Mouse (Mus musculus) stomach, embryonic 16.5 days (tissue): ENCODE results near the gene Elfn1. TPM values are rescaled to one million over a fixed set of nuclear protein-coding genes. Genes with fewer than 3 reads are reported as not detected.

Experiments
- ATAC-seq: fragments of 200-750 bp; cut with Nextera tagmentation; 2 replicates; pipeline ENCODE4 v1.8.0; 2017; ENCODE audit warnings: moderate number of reproducible peaks, moderate TSS enrichment; ENCODE audit not compliant: insufficient read depth, low FRiP score
- H3K27ac ChIP-seq: fragments of 300-500 bp; sonication (generic); 2 replicates; pipeline ENCODE4 v1.5.1; 2014; ENCODE audit warnings: low read length
- H3K27me3 ChIP-seq: fragments of 300-500 bp; sonication (generic); 2 replicates; pipeline ENCODE4 v1.6.1; 2014; ENCODE audit warnings: low read length, control low read depth, mixed read lengths; ENCODE audit not compliant: control insufficient read depth, insufficient read depth
- H3K36me3 ChIP-seq: fragments of 300-500 bp; sonication (generic); 2 replicates; pipeline ENCODE4 v1.6.1; 2014; ENCODE audit warnings: low read length; ENCODE audit not compliant: control insufficient read depth, insufficient read depth
- H3K4me1 ChIP-seq: fragments of 300-500 bp; sonication (generic); 2 replicates; pipeline ENCODE4 v1.6.1; 2014; ENCODE audit warnings: low read length, control low read depth, mixed read lengths; ENCODE audit not compliant: control insufficient read depth, insufficient read depth
- H3K4me2 ChIP-seq: fragments of 300-500 bp; sonication (generic); 2 replicates; pipeline ENCODE4 v1.6.1; 2014; ENCODE audit warnings: low read depth, low read length, mixed read lengths
- H3K4me3 ChIP-seq: fragments of 300-500 bp; sonication (generic); replicated peaks from 2 replicates; pipeline ENCODE4 v1.5.1; 2014; ENCODE audit warnings: mild to moderate bottlenecking, low read length
- H3K9ac ChIP-seq: fragments of 300-500 bp; sonication (generic); 2 replicates; pipeline ENCODE4 v1.6.1; 2014; ENCODE audit warnings: low read length
- H3K9me3 ChIP-seq: fragments of 300-500 bp; sonication (generic); replicated peaks from 2 replicates; pipeline ENCODE4 v1.6.1; 2016; ENCODE audit warnings: low read length, control low read depth; ENCODE audit not compliant: control insufficient read depth
- WGBS: fragments of 180-500 bp; shearing (Covaris S2); extraction: QIAGEN DNeasy Blood & Tissue Kit; methylation state at CpG from one replicate; pipeline ENCODE4 v1.1.7; 2014; 5-methylcytosine and 5-hydroxymethylcytosine counted together
- polyA plus RNA-seq: library from polyadenylated mRNA; unstranded; fragments of >200 nt; fragmentation: Nextera tagmentation; extraction: Ambion mirVana; gene quantifications from 2 replicates; pipeline ENCODE4 v1.2.1, GENCODE M21; 2015

The Elfn1 gene
- polyA plus RNA-seq, 1 experiment from 2014 or later, result 0.36 TPM

- Histone ChIP-seq H3K9ac (no peak overlapping the region), H3K36me3 (no peaks in the 10 kb centered on the region), H3K4me1 (no peaks in the 10 kb centered on the region), H3K4me3 (no peak overlapping the region), H3K9me3 (no peaks in the 10 kb centered on the region), H3K27ac (no peak overlapping the region), H3K27me3 (no peaks in the 10 kb centered on the region), H3K4me2 (no peak overlapping the region)
- 72% methylated on average over 8 of the region's 8 CpGs for WGBS
- no peak for ATAC-seq
Measured at GRCm38 (mm10) chr5:139949363-139949762, 41.6 kb downstream of the Elfn1 start.

GRCm38 (mm10) chr5:139949975-139950578 is 42.3 kb downstream of the Elfn1 start:
- ATAC-seq, result no peak
- H3K36me3 ChIP-seq, result no peaks in the 10 kb centered on the region
- no peaks in the 10 kb centered on the region for H3K27me3 ChIP-seq
- no peak overlapping the region for H3K4me3 ChIP-seq
- no peaks in the 10 kb centered on the region for H3K9me3 ChIP-seq
- H3K27ac ChIP-seq, result no peak overlapping the region
- H3K4me1 ChIP-seq, result no peaks in the 10 kb centered on the region
- H3K9ac ChIP-seq, result no peak overlapping the region
- H3K4me2 ChIP-seq, result no peak overlapping the region
- WGBS, result 64% methylated on average over 11 of the region's 11 CpGs

- no peak overlapping the region for H3K4me3 ChIP-seq
- no peaks in the 10 kb centered on the region for H3K36me3 ChIP-seq
- H3K4me2 ChIP-seq, result peak overlapping the region; percentile 47
- no peak overlapping the region for H3K9ac ChIP-seq
- no peaks in the 10 kb centered on the region for H3K27me3 ChIP-seq
- peak; percentile 78 for ATAC-seq
- H3K9me3 ChIP-seq, result no peaks in the 10 kb centered on the region
- 0 out of 2 replicates have a peak overlapping the region, but pooled peaks have one; percentile 1 for H3K27ac ChIP-seq
- H3K4me1 ChIP-seq, result peaks cover 15% of the 10 kb centered on the region
- WGBS, result 8% methylated on average over 10 of the region's 10 CpGs
Measured at GRCm38 (mm10) chr5:139956859-139957258, 49.1 kb downstream of the Elfn1 start.

- Histone ChIP-seq H3K4me3 (no peak overlapping the region), H3K27ac (no peak overlapping the region), H3K9ac (no peak overlapping the region), H3K27me3 (no peaks in the 10 kb centered on the region), H3K9me3 (no peaks in the 10 kb centered on the region), H3K4me2 (no peak overlapping the region), H3K4me1 (peaks cover 15% of the 10 kb centered on the region), H3K36me3 (no peaks in the 10 kb centered on the region)
- 86% methylated on average over 4 of the region's 4 CpGs for WGBS
- ATAC-seq, result no peak
Measured at GRCm38 (mm10) chr5:139959741-139960140, 52.0 kb downstream of the Elfn1 start.

GRCm38 (mm10) chr5:139964391-139964790 is 56.6 kb downstream of the Elfn1 start:
- WGBS, result 46% methylated on average over 5 of the region's 5 CpGs

GRCm38 (mm10) chr5:139965596-139965995 is 57.9 kb downstream of the Elfn1 start:
- peak; percentile 6; the same call in 1 of the 2 replicates for ATAC-seq
- no peaks in the 10 kb centered on the region for H3K36me3 ChIP-seq
- no peaks in the 10 kb centered on the region for H3K9me3 ChIP-seq
- no peak overlapping the region for H3K27ac ChIP-seq
- H3K4me2 ChIP-seq, result no peak overlapping the region
- no peak overlapping the region for H3K9ac ChIP-seq
- no peaks in the 10 kb centered on the region for H3K4me1 ChIP-seq
- 72% methylated on average over 14 of the region's 14 CpGs for WGBS
- H3K4me3 ChIP-seq, result no peak overlapping the region
- no peaks in the 10 kb centered on the region for H3K27me3 ChIP-seq

More at GRCm38 (mm10) chr5:139964391-139964790, 56.6 kb downstream of the Elfn1 start:
- no peaks in the 10 kb centered on the region for H3K36me3 ChIP-seq
- H3K9me3 ChIP-seq, result no peaks in the 10 kb centered on the region
- H3K27ac ChIP-seq, result no peak overlapping the region
- H3K27me3 ChIP-seq, result no peaks in the 10 kb centered on the region
- H3K4me3 ChIP-seq, result no peak overlapping the region
- no peak; the same call in 1 of the 2 replicates for ATAC-seq
- H3K9ac ChIP-seq, result no peak overlapping the region
- no peak overlapping the region for H3K4me2 ChIP-seq
- no peaks in the 10 kb centered on the region for H3K4me1 ChIP-seq

- no peaks in the 10 kb centered on the region for H3K9me3 ChIP-seq
- no peak for ATAC-seq
- H3K9ac ChIP-seq, result no peak overlapping the region
- no peaks in the 10 kb centered on the region for H3K36me3 ChIP-seq
- 70% methylated on average over 14 of the region's 14 CpGs for WGBS
- H3K4me2 ChIP-seq, result no peak overlapping the region
- no peak overlapping the region for H3K4me3 ChIP-seq
- no peak overlapping the region for H3K27ac ChIP-seq
- peaks cover 9% of the 10 kb centered on the region; the same call in 1 of the 2 replicates for H3K27me3 ChIP-seq
- no peaks in the 10 kb centered on the region for H3K4me1 ChIP-seq
Measured at GRCm38 (mm10) chr5:139969151-139969948, 61.6 kb downstream of the Elfn1 start.

GRCm38 (mm10) chr5:139970186-139970631 is 62.5 kb downstream of the Elfn1 start:
- no peaks in the 10 kb centered on the region for H3K4me1 ChIP-seq
- H3K9ac ChIP-seq, result no peak overlapping the region
- no peak overlapping the region for H3K4me2 ChIP-seq
- peaks cover 9% of the 10 kb centered on the region; the same call in 1 of the 2 replicates for H3K27me3 ChIP-seq
- H3K36me3 ChIP-seq, result no peaks in the 10 kb centered on the region
- ATAC-seq, result no peak
- H3K27ac ChIP-seq, result no peak overlapping the region
- no peak overlapping the region for H3K4me3 ChIP-seq
- H3K9me3 ChIP-seq, result no peaks in the 10 kb centered on the region
- WGBS, result 37% methylated on average over 12 of the region's 12 CpGs

- Histone ChIP-seq H3K27ac (no peak overlapping the region), H3K36me3 (no peaks in the 10 kb centered on the region), H3K4me1 (no peaks in the 10 kb centered on the region), H3K9ac (no peak overlapping the region), H3K27me3 (peaks cover 9% of the 10 kb centered on the region; the same call in 1 of the 2 replicates), H3K4me2 (no peak overlapping the region), H3K9me3 (no peaks in the 10 kb centered on the region), H3K4me3 (no peak overlapping the region)
- 79% methylated on average over 4 of the region's 4 CpGs for WGBS
- ATAC-seq, result no peak
Measured at GRCm38 (mm10) chr5:139976584-139976983, 68.8 kb downstream of the Elfn1 start.
